Mouse (Mus musculus) MEL-GATA-1-ER (cell line): ENCODE measurements at regions not wholly inside any gene's neighbourhood (a gene's known extent, or its start where the extent isn't known, plus 50 kb on each side); places are given as distances from the start of the nearest gene placed in this dataset.

Source experiments
- DNase-seq: peaks from one replicate; pipeline ENCODE4 v3.0.0-alpha.2; 2012; ENCODE audit warnings: low read depth; ENCODE audit errors: extremely low read depth

GRCm38 (mm10) chr2:161340291-161340690, 231.4 kb upstream of the Chd6 start:
- no peak for DNase-seq

GRCm38 (mm10) chr2:161339327-161340001, 230.6 kb upstream of the Chd6 start:
- DNase-seq = no peak

GRCm38 (mm10) chr2:161338953-161339326, 230.1 kb upstream of the Chd6 start:
- no peak for DNase-seq

- no peak for DNase-seq
Measured at GRCm38 (mm10) chr2:161332653-161333052, 223.8 kb upstream of the Chd6 start.

- DNase-seq = no peak
Measured at GRCm38 (mm10) chr2:161331850-161332365, 223.0 kb upstream of the Chd6 start.

- no peak for DNase-seq
Measured at GRCm38 (mm10) chr2:161302796-161303195, 193.9 kb upstream of the Chd6 start.

GRCm38 (mm10) chr2:161268861-161269413, 160.1 kb upstream of the Chd6 start:
- no peak for DNase-seq

- no peak for DNase-seq
Measured at GRCm38 (mm10) chr2:161266476-161266875, 157.6 kb upstream of the Chd6 start.

GRCm38 (mm10) chr2:161265211-161265610, 156.3 kb upstream of the Chd6 start:
- no peak for DNase-seq

GRCm38 (mm10) chr2:161252761-161253160, 143.9 kb upstream of the Chd6 start:
- no peak for DNase-seq

- no peak for DNase-seq
Measured at GRCm38 (mm10) chr2:161241665-161242064, 132.8 kb upstream of the Chd6 start.

- no peak for DNase-seq
Measured at GRCm38 (mm10) chr2:161237280-161237819, 128.5 kb upstream of the Chd6 start.

- no peak for DNase-seq
Measured at GRCm38 (mm10) chr2:161233155-161233741, 124.4 kb upstream of the Chd6 start.

GRCm38 (mm10) chr2:161231405-161231804, 122.5 kb upstream of the Chd6 start:
- DNase-seq = no peak

GRCm38 (mm10) chr2:161215736-161216135, 106.9 kb upstream of the Chd6 start:
- no peak for DNase-seq

- peak; percentile 3 for DNase-seq
Measured at GRCm38 (mm10) chr2:161214681-161215458, 106.0 kb upstream of the Chd6 start.

- DNase-seq = no peak
Measured at GRCm38 (mm10) chr2:161212322-161212882, 103.5 kb upstream of the Chd6 start.

GRCm38 (mm10) chr2:161196713-161197372, 88.0 kb upstream of the Chd6 start:
- no peak for DNase-seq

GRCm38 (mm10) chr2:161187516-161187915, 78.6 kb upstream of the Chd6 start:
- DNase-seq = no peak

GRCm38 (mm10) chr2:161185122-161185521, 76.2 kb upstream of the Chd6 start:
- DNase-seq = no peak
